Mouse (Mus musculus) kidney, postnatal 0 days (tissue): ENCODE data around the gene Nhp2. TPM values are rescaled to one million over a fixed set of nuclear protein-coding genes. Genes with fewer than 3 reads are reported as not detected.
"Not testable (repeated sequence)": the region's sequence is repeated elsewhere in the genome, so short reads cannot be mapped to it uniquely, and the experiment has no call there.

Source experiments
- ATAC-seq: fragments of 200-750 bp; cut with Nextera tagmentation; replicated peaks from 2 replicates; pipeline ENCODE4 v1.8.0; 2017; ENCODE audit warnings: low read depth, moderate number of reproducible peaks, moderate TSS enrichment, moderate library complexity; ENCODE audit not compliant: low FRiP score
- DNase-seq: peaks from one replicate; pipeline ENCODE4 v3.0.0-alpha.2; 2016; ENCODE audit warnings: low spot score
- H3K27ac ChIP-seq: fragments of 300-500 bp; sonication (generic); 2 replicates; pipeline ENCODE4 v1.5.1; 2014; ENCODE audit warnings: mild to moderate bottlenecking
- H3K27me3 ChIP-seq: fragments of 300-500 bp; sonication (generic); 2 replicates; pipeline ENCODE4 v1.6.1; 2014; ENCODE audit warnings: low read length, mixed read lengths; ENCODE audit not compliant: insufficient read depth
- H3K36me3 ChIP-seq: fragments of 300-500 bp; sonication (generic); 2 replicates; pipeline ENCODE4 v1.6.1; 2014; ENCODE audit warnings: low read length, mixed read lengths; ENCODE audit not compliant: insufficient read depth
- H3K4me1 ChIP-seq: fragments of 300-500 bp; sonication (generic); replicated peaks from 2 replicates; pipeline ENCODE4 v1.6.1; 2014; ENCODE audit warnings: antibody characterized with exemption, low read length, mixed read lengths; ENCODE audit not compliant: insufficient read depth
- H3K4me2 ChIP-seq: fragments of 300-500 bp; sonication (generic); 2 replicates; pipeline ENCODE4 v1.6.1; 2014; ENCODE audit warnings: mild to moderate bottlenecking, low read length, moderate library complexity, mixed read lengths
- H3K4me3 ChIP-seq: fragments of 300-500 bp; sonication (generic); replicated peaks from 2 replicates; pipeline ENCODE4 v1.5.1; 2014; ENCODE audit warnings: low read depth, low read length
- H3K9ac ChIP-seq: fragments of 300-500 bp; sonication (generic); 2 replicates; pipeline ENCODE4 v1.6.1; 2014; ENCODE audit warnings: low read depth, low read length
- H3K9me3 ChIP-seq: fragments of 300-500 bp; sonication (generic); replicated peaks from 2 replicates; pipeline ENCODE4 v1.6.1; 2016; ENCODE audit warnings: low read length, inconsistent platforms, mixed read lengths
- CTCF ChIP-seq: IDR thresholded peaks from 2 replicates; pipeline ENCODE4 v1.5.1; 2016; ENCODE audit warnings: antibody characterized with exemption, low read depth, mild to moderate bottlenecking, moderate library complexity
- WGBS: fragments of 180-500 bp; shearing (Covaris S2); extraction: QIAGEN DNeasy Blood & Tissue Kit; methylation state at CpG from one replicate; pipeline ENCODE4 v1.1.7; 2014; 5-methylcytosine and 5-hydroxymethylcytosine counted together
- polyA plus RNA-seq: library from polyadenylated mRNA; unstranded; fragments of >200 nt; fragmentation: Nextera tagmentation; extraction: Ambion mirVana; gene quantifications from 2 replicates; pipeline ENCODE4 v1.2.1, GENCODE M21; 2015

The Nhp2 gene
- polyA plus RNA-seq, 1 experiment from 2014 or later, result 136 TPM

- 81% methylated on average over 8 of the region's 8 CpGs for WGBS
- Histone ChIP-seq H3K36me3 (peaks cover 39% of the 10 kb centered on the region), H3K4me2 (no peak overlapping the region), H3K9ac (no peak overlapping the region), H3K27ac (no peak overlapping the region), H3K27me3 (no peaks in the 10 kb centered on the region), H3K4me1 (0 out of 2 replicates have a peak, but pooled peaks cover 7% of the 10 kb centered on the region), H3K9me3 (no peaks in the 10 kb centered on the region), H3K4me3 (no peak overlapping the region)
- ATAC-seq (no peak), DNase-seq (no peak)
- TF ChIP-seq CTCF, result no peak
Observed at GRCm38 (mm10) chr11:51627907-51628306, 8.4 kb downstream of the Nhp2 start.

GRCm38 (mm10) chr11:51629651-51630314 lies 10.2 kb downstream of the Nhp2 start:
- ATAC-seq, result no peak
- H3K4me2 ChIP-seq, result no peak overlapping the region
- H3K36me3 ChIP-seq, result peaks cover 21% of the 10 kb centered on the region; the same call in 1 of the 2 replicates
- H3K9ac ChIP-seq, result no peak overlapping the region
- no peak for DNase-seq
- no peak overlapping the region for H3K4me3 ChIP-seq
- H3K4me1 ChIP-seq, result 0 out of 2 replicates have a peak, but pooled peaks cover 7% of the 10 kb centered on the region
- H3K9me3 ChIP-seq, result no peaks in the 10 kb centered on the region
- H3K27me3 ChIP-seq, result no peaks in the 10 kb centered on the region
- WGBS, result 77% methylated on average over 15 of the region's 15 CpGs
- no peak for TF ChIP-seq CTCF
- H3K27ac ChIP-seq, result no peak overlapping the region

DNA sequence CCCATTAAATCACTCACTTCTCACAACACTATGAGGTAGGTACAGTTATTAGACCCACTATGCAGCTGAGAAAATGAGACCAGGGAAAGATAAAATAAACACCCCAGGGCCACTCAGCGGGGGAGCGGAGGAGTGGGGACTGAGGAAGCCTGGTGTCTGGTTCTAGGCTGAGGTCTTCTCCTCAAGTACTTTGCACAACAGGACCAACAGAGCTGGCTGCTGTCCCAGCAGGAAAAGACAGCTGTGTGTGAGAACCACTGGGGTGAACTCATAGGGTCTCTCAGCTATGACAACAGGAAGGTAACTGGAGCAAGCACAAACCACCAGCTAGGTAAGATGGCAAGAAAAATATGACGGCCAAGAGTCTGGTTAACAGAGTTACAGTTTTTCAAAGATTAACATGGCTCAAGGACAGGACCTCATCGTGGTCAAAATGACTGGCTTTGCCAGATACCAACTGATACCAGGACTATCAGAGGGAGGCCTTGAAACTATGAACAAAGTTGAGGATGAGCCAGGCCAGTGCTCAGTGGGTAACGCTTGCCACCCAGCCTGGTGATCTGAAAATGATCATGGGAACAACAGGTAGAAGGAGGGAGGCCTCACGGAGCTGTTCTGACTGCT lies 12.7 kb downstream of the Nhp2 start:
- Histone ChIP-seq H3K4me2 (no peak overlapping the region), H3K4me3 (no peak overlapping the region), H3K27me3 (no peaks in the 10 kb centered on the region), H3K27ac (peak overlapping the region; percentile 73), H3K9me3 (no peaks in the 10 kb centered on the region), H3K4me1 (0 out of 2 replicates have a peak, but pooled peaks cover 7% of the 10 kb centered on the region), H3K36me3 (0 out of 2 replicates have a peak, but pooled peaks cover 10% of the 10 kb centered on the region), H3K9ac (no peak overlapping the region)
- 55% methylated on average over 6 of the region's 6 CpGs for WGBS
- no peak for TF ChIP-seq CTCF
- DNase-seq (no peak), ATAC-seq (no peak)

- not testable (repeated sequence) for H3K27ac ChIP-seq, H3K36me3 ChIP-seq, DNase-seq, H3K9ac ChIP-seq, H3K9me3 ChIP-seq, H3K27me3 ChIP-seq, H3K4me2 ChIP-seq, ATAC-seq, H3K4me3 ChIP-seq
- peaks cover 13% of the 10 kb centered on the region; the same call in 1 of the 2 replicates for H3K4me1 ChIP-seq
- 95% methylated on average over 7 of the region's 7 CpGs for WGBS
Observed at GRCm38 (mm10) chr11:51633200-51633599, 13.7 kb downstream of the Nhp2 start.

GRCm38 (mm10) chr11:51633721-51634120 lies 14.2 kb downstream of the Nhp2 start:
- no peak for TF ChIP-seq CTCF
- H3K9me3 ChIP-seq, result no peaks in the 10 kb centered on the region
- no peak overlapping the region for H3K4me2 ChIP-seq
- ATAC-seq (no peak), DNase-seq (no peak)
- peaks cover 14% of the 10 kb centered on the region; the same call in 1 of the 2 replicates for H3K4me1 ChIP-seq
- H3K27ac ChIP-seq, result no peak overlapping the region
- H3K4me3 ChIP-seq, result no peak overlapping the region
- no peak overlapping the region for H3K9ac ChIP-seq
- 0 out of 2 replicates have a peak, but pooled peaks cover under 1% of the 10 kb centered on the region for H3K36me3 ChIP-seq
- no peaks in the 10 kb centered on the region for H3K27me3 ChIP-seq
- WGBS, result 95% methylated on average over 3 of the region's 3 CpGs

DNA sequence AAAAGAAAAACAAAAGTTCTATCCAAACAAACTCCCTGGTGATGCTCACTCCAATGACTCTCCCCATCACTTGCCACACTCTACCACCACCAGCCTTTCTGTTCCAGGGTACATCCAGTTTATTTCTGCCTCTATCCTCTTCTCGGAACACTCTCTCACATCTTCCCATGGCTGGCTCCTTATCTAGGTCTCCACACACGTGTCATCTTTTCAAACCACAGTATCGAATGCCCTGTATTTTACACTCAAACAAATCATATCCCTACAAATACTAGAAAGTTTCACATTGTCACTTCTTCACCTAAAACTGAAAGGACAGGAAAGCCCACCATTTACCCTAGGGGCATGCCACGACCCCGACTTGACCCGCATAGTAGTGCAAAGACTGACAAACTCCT lies 15.6 kb downstream of the Nhp2 start:
- TF ChIP-seq CTCF, result no peak

More for the DNA sequence above, 15.6 kb downstream of the Nhp2 start:
- H3K9ac ChIP-seq, result peak overlapping the region; percentile 84
- 13% methylated on average over 6 of the region's 6 CpGs for WGBS
- ATAC-seq, result no peak
- no peaks in the 10 kb centered on the region for H3K27me3 ChIP-seq
- H3K36me3 ChIP-seq, result no peaks in the 10 kb centered on the region
- no peaks in the 10 kb centered on the region for H3K9me3 ChIP-seq
- H3K27ac ChIP-seq, result peak overlapping the region; percentile 88; the same call in 1 of the 2 replicates
- peak overlapping the region; percentile 84 for H3K4me3 ChIP-seq
- DNase-seq, result no peak
- peak overlapping the region; percentile 85 for H3K4me2 ChIP-seq
- peaks cover 14% of the 10 kb centered on the region; the same call in 1 of the 2 replicates for H3K4me1 ChIP-seq
